Mouse (Mus musculus) heart, embryonic 15.5 days (tissue): Measurements from ENCODE around the gene Glyat. TPM values are rescaled to one million over a fixed set of nuclear protein-coding genes. Genes with fewer than 3 reads are reported as not detected.
"Not testable (repeated sequence)": the region's sequence is repeated elsewhere in the genome, so short reads cannot be mapped to it uniquely, and the experiment has no call there.

Experiments used
- ATAC-seq: fragments of 200-750 bp; cut with Nextera tagmentation; replicated peaks from 2 replicates; pipeline ENCODE4 v1.8.0; 2017; ENCODE audit warnings: low read depth, moderate TSS enrichment; ENCODE audit not compliant: insufficient number of reproducible peaks, insufficient read depth, low FRiP score
- H3K27ac ChIP-seq: fragments of 300-500 bp; sonication (generic); 2 replicates; pipeline ENCODE4 v1.5.1; 2015; ENCODE audit warnings: mild to moderate bottlenecking, inconsistent platforms
- H3K27me3 ChIP-seq: fragments of 300-500 bp; sonication (generic); 2 replicates; pipeline ENCODE4 v1.6.1; 2015; ENCODE audit warnings: inconsistent platforms
- H3K36me3 ChIP-seq: fragments of 300-500 bp; sonication (generic); 2 replicates; pipeline ENCODE4 v1.6.1; 2015; ENCODE audit warnings: mild to moderate bottlenecking, inconsistent platforms
- H3K4me1 ChIP-seq: fragments of 300-500 bp; sonication (generic); replicated peaks from 2 replicates; pipeline ENCODE4 v1.6.1; 2015; ENCODE audit warnings: inconsistent platforms
- H3K4me2 ChIP-seq: fragments of 300-500 bp; sonication (generic); 2 replicates; pipeline ENCODE4 v1.6.1; 2015; ENCODE audit warnings: inconsistent platforms, mild to moderate bottlenecking, moderate library complexity
- H3K4me3 ChIP-seq: fragments of 300-500 bp; sonication (generic); 2 replicates; pipeline ENCODE4 v1.5.1; 2015; ENCODE audit warnings: mild to moderate bottlenecking, inconsistent platforms
- H3K9ac ChIP-seq: fragments of 300-500 bp; sonication (generic); 2 replicates; pipeline ENCODE4 v1.6.1; 2015; ENCODE audit warnings: mild to moderate bottlenecking, inconsistent platforms
- H3K9me3 ChIP-seq: fragments of 300-500 bp; sonication (generic); replicated peaks from 2 replicates; pipeline ENCODE4 v1.6.1; 2016; ENCODE audit warnings: inconsistent platforms
- WGBS: fragments of 180-500 bp; shearing (Covaris S2); methylation state at CpG from one replicate; pipeline ENCODE4 v1.1.7; 2015; ENCODE audit warnings: mixed read lengths; 5-methylcytosine and 5-hydroxymethylcytosine counted together
- polyA plus RNA-seq: library from polyadenylated mRNA; unstranded; fragments of >200 nt; fragmentation: Nextera tagmentation; extraction: Ambion mirVana; gene quantifications from 2 replicates; pipeline ENCODE4 v1.2.1, GENCODE M21; 2015

Glyat gene
- polyA plus RNA-seq, 1 experiment from 2014 or later = not detected

GRCm38 (mm10) chr19:12613646-12614045 is 19.5 kb upstream of the Glyat start:
- Histone ChIP-seq H3K9ac (no peak overlapping the region), H3K4me3 (no peak overlapping the region)
- 55% methylated on average over 1 of the region's 1 CpGs for WGBS

GRCm38 (mm10) chr19:12634259-12634658 is 1.2 kb downstream of the Glyat start:
- no peak for ATAC-seq
- Histone ChIP-seq H3K4me3 (no peak overlapping the region), H3K9ac (no peak overlapping the region), H3K36me3 (no peaks in the 10 kb centered on the region), H3K9me3 (no peaks in the 10 kb centered on the region), H3K4me2 (no peak overlapping the region), H3K4me1 (no peaks in the 10 kb centered on the region), H3K27me3 (no peaks in the 10 kb centered on the region), H3K27ac (no peak overlapping the region)
- 85% methylated on average over 3 of the region's 3 CpGs for WGBS

More at GRCm38 (mm10) chr19:12613646-12614045, 19.5 kb upstream of the Glyat start:
- no peaks in the 10 kb centered on the region for H3K36me3 ChIP-seq
- H3K4me1 ChIP-seq = no peaks in the 10 kb centered on the region
- ATAC-seq = no peak
- no peaks in the 10 kb centered on the region for H3K27me3 ChIP-seq
- no peaks in the 10 kb centered on the region for H3K9me3 ChIP-seq
- no peak overlapping the region for H3K4me2 ChIP-seq
- H3K27ac ChIP-seq = no peak overlapping the region

GRCm38 (mm10) chr19:12634963-12635362 is 1.9 kb downstream of the Glyat start:
- ATAC-seq = no peak
- H3K27me3 ChIP-seq = no peaks in the 10 kb centered on the region
- H3K4me3 ChIP-seq = no peak overlapping the region
- 74% methylated on average over 4 of the region's 4 CpGs for WGBS
- no peak overlapping the region for H3K9ac ChIP-seq
- no peaks in the 10 kb centered on the region for H3K36me3 ChIP-seq
- H3K9me3 ChIP-seq = no peaks in the 10 kb centered on the region
- no peak overlapping the region for H3K4me2 ChIP-seq
- no peaks in the 10 kb centered on the region for H3K4me1 ChIP-seq
- H3K27ac ChIP-seq = no peak overlapping the region

GRCm38 (mm10) chr19:12636863-12637262 is 3.8 kb downstream of the Glyat start:
- H3K36me3 ChIP-seq = no peaks in the 10 kb centered on the region
- H3K4me3 ChIP-seq = no peak overlapping the region
- ATAC-seq = no peak
- H3K27me3 ChIP-seq = no peaks in the 10 kb centered on the region
- no peaks in the 10 kb centered on the region for H3K9me3 ChIP-seq
- H3K4me2 ChIP-seq = no peak overlapping the region
- no peaks in the 10 kb centered on the region for H3K4me1 ChIP-seq
- no peak overlapping the region for H3K27ac ChIP-seq
- 55% methylated on average over 3 of the region's 3 CpGs for WGBS
- no peak overlapping the region for H3K9ac ChIP-seq

GRCm38 (mm10) chr19:12638049-12638448 is 4.9 kb downstream of the Glyat start:
- Histone ChIP-seq H3K27me3 (no peaks in the 10 kb centered on the region), H3K36me3 (no peaks in the 10 kb centered on the region), H3K4me1 (no peaks in the 10 kb centered on the region), H3K9ac (no peak overlapping the region), H3K4me2 (no peak overlapping the region), H3K27ac (no peak overlapping the region), H3K4me3 (no peak overlapping the region), H3K9me3 (no peaks in the 10 kb centered on the region)
- 64% methylated on average over 1 of the region's 1 CpGs for WGBS
- no peak for ATAC-seq

GRCm38 (mm10) chr19:12649511-12649910 is 16.4 kb downstream of the Glyat start:
- no peak overlapping the region for H3K9ac ChIP-seq
- H3K9me3 ChIP-seq = no peaks in the 10 kb centered on the region
- no peak overlapping the region for H3K4me3 ChIP-seq
- H3K27ac ChIP-seq = no peak overlapping the region
- no peaks in the 10 kb centered on the region for H3K36me3 ChIP-seq
- no peaks in the 10 kb centered on the region for H3K4me1 ChIP-seq
- H3K27me3 ChIP-seq = no peaks in the 10 kb centered on the region
- H3K4me2 ChIP-seq = no peak overlapping the region
- no peak for ATAC-seq

GRCm38 (mm10) chr19:12666156-12666555 is 33.0 kb downstream of the Glyat start:
- ATAC-seq = no peak
- Histone ChIP-seq H3K4me1 (no peaks in the 10 kb centered on the region), H3K9me3 (no peaks in the 10 kb centered on the region), H3K9ac (no peak overlapping the region), H3K27me3 (no peaks in the 10 kb centered on the region), H3K36me3 (no peaks in the 10 kb centered on the region), H3K27ac (no peak overlapping the region), H3K4me3 (no peak overlapping the region), H3K4me2 (no peak overlapping the region)
- 67% methylated on average over 1 of the region's 1 CpGs for WGBS

GRCm38 (mm10) chr19:12668601-12669000 is 35.5 kb downstream of the Glyat start:
- H3K4me3 ChIP-seq, H3K9me3 ChIP-seq, H3K36me3 ChIP-seq, ATAC-seq, H3K4me1 ChIP-seq, H3K27me3 ChIP-seq, H3K9ac ChIP-seq, H3K4me2 ChIP-seq, H3K27ac ChIP-seq: not testable (repeated sequence)
- 87% methylated on average over 3 of the region's 3 CpGs for WGBS

- H3K36me3 ChIP-seq = no peaks in the 10 kb centered on the region
- H3K9ac ChIP-seq = no peak within 1 kb of the TSS
- no peak within 1 kb of the TSS for H3K27ac ChIP-seq
- H3K9me3 ChIP-seq = no peaks in the 10 kb centered on the region
- H3K4me2 ChIP-seq = no peak within 1 kb of the TSS
- no peaks in the 10 kb centered on the region for H3K27me3 ChIP-seq
- no peak for ATAC-seq
- H3K4me3 ChIP-seq = no peak within 1 kb of the TSS
- no peaks in the 10 kb centered on the region for H3K4me1 ChIP-seq
These were observed 37.0 kb downstream of the Glyat start, which contains the start of gene Olfr1442 for GRCm38 (mm10) chr19:12670139-12670538. Olfr1442 (plus strand) TSS chr19:12670439.

- no peaks in the 10 kb centered on the region for H3K9me3 ChIP-seq
- WGBS = 74% methylated on average over 4 of the region's 4 CpGs
- H3K36me3 ChIP-seq = no peaks in the 10 kb centered on the region
- H3K4me1 ChIP-seq = no peaks in the 10 kb centered on the region
- no peaks in the 10 kb centered on the region for H3K27me3 ChIP-seq
- H3K4me2 ChIP-seq = no peak overlapping the region
- H3K27ac ChIP-seq = no peak overlapping the region
- no peak for ATAC-seq
- no peak overlapping the region for H3K9ac ChIP-seq
- H3K4me3 ChIP-seq = no peak overlapping the region
These were observed 37.9 kb downstream of the Glyat start for GRCm38 (mm10) chr19:12671051-12671450.

GRCm38 (mm10) chr19:12677812-12678211 is 44.7 kb downstream of the Glyat start, which contains the start of gene Olfr1443:
Olfr1443 (plus strand) TSS chr19:12678112.
- Histone ChIP-seq H3K4me1 (no peaks in the 10 kb centered on the region), H3K27ac (no peak within 1 kb of the TSS), H3K27me3 (no peaks in the 10 kb centered on the region), H3K4me2 (no peak within 1 kb of the TSS), H3K9me3 (no peaks in the 10 kb centered on the region), H3K9ac (no peak within 1 kb of the TSS), H3K4me3 (no peak within 1 kb of the TSS), H3K36me3 (no peaks in the 10 kb centered on the region)
- 62% methylated on average over 3 of the region's 3 CpGs for WGBS
- no peak for ATAC-seq

- H3K27me3 ChIP-seq = no peaks in the 10 kb centered on the region
- H3K4me3 ChIP-seq = no peak overlapping the region
- no peaks in the 10 kb centered on the region for H3K36me3 ChIP-seq
- no peak for ATAC-seq
- H3K4me2 ChIP-seq = no peak overlapping the region
- no peaks in the 10 kb centered on the region for H3K4me1 ChIP-seq
- H3K9ac ChIP-seq = no peak overlapping the region
- no peak overlapping the region for H3K27ac ChIP-seq
- H3K9me3 ChIP-seq = no peaks in the 10 kb centered on the region
These were observed 51.5 kb downstream of the Glyat start for GRCm38 (mm10) chr19:12684638-12685037.
